Mouse (Mus musculus) adrenal gland, postnatal 36 days (tissue): ENCODE data around the gene Tmc6. TPM values are rescaled to one million over a fixed set of nuclear protein-coding genes. Genes with fewer than 3 reads are reported as not detected.
"Not testable (repeated sequence)": the region's sequence is repeated elsewhere in the genome, so short reads cannot be mapped to it uniquely, and the experiment has no call there.

Source experiments
- DNase-seq, 2 experiments: peaks; one replicate each; pipeline ENCODE4 v3.0.0; 2021; ENCODE audit warnings: mixed read lengths in 1 of 2
- total RNA-seq, 2 experiments: library from RNA; stranded (reverse); gene quantifications; 2 replicates each; pipeline ENCODE4 v1.2.3; 2021

The Tmc6 gene
- total RNA-seq, 2 experiments from 2014 or later: 25.4 to 31.3 TPM

DNA sequence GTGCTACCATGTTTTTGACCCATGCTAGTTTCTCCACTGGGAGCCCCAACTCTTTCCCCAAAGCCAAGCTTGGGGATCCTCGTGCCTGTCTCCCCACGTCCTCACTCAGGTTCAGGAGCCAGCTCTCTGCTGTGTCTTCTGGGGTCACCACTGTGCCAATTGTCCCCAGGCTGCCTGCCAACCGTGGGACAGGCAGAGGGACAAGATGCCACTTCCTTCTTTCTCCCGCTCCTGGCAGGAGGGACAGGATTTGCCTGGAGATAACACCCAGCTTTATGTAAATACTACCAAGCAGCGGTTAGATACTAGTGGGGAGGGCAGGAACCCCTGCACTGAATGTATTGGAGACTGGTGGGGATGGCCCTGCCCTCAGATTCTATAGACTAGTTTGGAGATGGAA lies 31.9 kb upstream of the Tmc6 start:
- no peak for DNase-seq

DNA sequence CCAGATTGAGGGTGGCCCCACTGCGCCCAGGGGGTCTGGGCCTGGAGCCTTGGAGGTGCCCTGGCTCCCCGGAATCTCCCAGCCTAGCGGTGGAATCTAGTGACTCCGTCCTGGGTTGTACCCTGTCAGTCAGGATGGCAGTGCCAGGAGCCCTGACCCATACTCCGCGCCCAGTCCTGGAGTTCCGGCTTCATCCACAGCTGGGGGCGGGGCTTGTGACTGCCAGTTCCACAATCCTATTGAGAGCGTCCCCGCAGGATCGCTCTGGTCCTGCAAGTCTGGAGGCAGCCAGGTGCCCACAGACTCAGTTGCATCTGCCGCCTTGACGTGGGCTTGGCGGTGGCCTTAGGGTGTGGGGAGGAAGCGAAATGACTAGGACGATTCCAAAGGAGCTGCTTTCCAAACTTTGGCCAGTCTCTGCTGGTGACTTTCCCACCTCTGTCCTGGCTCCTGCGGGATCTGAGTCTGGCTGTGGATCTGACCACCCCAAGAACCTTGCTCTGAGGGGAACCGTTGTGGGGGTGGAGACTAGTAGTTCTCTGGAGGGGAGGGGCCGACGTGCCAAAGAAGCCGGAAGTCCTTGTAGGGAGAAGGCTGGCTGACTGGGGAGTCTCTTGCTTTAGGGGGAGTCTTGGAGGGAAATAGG lies 28.5 kb upstream of the Tmc6 start:
- peak; percentile 95 to 97 for DNase-seq

DNA sequence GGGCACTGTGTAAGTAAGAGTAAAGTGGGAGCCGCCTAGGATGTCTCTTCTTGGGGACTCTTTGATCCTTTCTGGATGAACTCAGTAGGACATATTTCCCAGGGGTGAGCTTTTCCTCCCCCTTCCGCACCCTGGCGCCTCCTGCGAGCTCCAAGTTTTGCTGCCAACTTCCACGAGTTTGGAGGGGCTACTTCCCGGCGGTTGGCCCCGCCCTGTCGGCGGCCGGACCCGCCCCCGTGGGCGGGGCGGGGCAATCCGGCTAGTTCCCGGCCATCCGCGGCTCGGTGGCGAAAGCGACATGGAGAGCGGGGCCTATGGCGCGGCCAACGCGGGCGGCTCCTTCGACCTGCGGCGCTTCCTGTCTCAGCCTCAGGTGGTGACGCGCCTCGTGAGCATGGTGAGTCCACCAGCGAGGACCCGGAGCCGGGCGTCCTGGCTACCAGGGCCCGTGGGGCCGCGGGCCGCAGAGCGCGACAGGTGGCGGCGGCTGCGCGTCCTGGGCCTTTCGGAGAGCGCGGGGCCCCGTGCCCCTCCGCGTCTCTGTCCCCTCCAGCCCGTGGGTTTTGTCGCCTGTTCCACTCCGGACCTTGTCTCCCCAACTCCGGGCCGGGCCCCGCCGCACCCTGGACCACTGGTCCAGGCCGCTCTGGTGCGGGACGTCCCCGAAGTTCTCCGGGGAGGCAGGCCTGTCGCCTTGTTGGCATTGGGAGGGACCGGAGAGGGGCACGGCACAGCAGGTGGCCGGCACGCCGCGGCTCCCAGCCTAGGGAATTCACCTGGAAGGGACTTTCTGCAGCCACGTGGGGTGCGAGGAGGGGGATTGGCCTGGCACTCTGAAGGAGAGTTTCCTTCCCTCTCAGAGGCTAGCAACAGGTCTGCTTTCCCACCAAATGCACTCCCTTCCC lies 27.7 kb upstream of the Tmc6 start, which contains the start of the genes Gm20708 and Syngr2:
Gm20708 (plus strand) TSS at position 262 of the 905 bp plus-strand sequence.
Syngr2 (plus strand) TSS at position 262 of the 905 bp plus-strand sequence.
- peak; percentile 85 to 89 for DNase-seq

DNA sequence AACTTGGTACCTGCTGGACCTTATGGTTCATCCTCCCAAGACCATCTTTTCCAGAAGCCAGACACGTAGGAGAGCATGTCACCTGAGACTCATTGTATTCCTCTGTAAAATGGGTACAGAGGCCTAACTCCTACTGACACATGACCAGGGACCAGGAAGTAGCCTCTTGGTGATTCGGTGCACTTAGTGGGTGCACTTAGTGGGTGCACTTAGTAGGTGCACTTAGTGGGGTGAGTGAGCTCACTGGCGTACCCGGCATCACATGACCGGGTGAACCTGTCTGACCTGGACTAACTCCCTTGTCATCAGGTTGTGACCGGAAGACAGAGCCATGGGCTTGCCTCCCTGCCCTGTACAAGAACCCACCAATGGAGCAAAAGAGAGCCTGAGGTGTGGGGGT lies 24.8 kb upstream of the Tmc6 start:
- no peak for DNase-seq

DNA sequence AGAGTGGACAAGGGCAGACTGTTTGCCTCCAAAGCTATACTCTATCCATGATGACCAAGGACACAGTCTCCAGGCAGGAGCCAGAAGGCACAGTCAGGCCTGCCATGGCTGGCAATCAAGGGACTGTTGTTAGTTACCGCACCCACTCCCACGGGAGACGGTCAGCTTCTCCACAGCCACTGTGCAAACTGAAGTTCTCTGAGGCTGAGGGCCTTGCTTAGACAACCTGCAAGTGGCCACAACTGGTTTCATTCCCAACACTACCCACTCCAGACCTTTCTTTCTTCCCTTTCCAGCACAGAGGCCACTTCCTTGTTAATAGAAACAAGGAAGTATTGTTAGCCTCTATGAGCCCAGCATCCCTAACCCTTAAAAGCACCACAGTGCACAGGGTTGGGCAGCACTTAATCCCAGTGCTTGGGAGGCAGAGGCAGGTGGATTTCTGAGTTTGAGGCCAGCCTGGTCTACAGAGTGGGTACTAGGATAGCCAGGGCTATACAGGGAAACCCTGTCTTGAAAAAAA lies 21.2 kb upstream of the Tmc6 start:
- DNase-seq: no peak

DNA sequence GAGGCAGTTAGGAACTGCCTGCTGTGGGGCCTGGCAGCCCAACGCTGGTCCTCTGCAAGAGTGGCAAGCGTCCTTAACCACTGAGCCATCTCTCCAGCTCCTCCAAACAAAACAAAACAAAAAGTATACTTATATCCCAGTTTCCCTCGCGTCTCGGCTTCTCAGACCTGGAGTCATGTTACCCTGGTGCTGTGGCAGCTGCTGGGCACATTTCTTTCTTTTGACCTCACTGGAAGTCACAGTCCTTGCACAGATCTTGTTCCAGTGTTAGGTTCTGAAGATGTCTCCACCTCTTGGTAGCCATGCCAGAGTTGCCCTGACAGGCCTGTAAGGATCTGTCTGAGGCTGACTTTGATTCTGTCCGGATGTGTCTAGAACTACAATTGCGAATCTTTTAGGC lies 19.7 kb upstream of the Tmc6 start:
- no peak for DNase-seq

DNA sequence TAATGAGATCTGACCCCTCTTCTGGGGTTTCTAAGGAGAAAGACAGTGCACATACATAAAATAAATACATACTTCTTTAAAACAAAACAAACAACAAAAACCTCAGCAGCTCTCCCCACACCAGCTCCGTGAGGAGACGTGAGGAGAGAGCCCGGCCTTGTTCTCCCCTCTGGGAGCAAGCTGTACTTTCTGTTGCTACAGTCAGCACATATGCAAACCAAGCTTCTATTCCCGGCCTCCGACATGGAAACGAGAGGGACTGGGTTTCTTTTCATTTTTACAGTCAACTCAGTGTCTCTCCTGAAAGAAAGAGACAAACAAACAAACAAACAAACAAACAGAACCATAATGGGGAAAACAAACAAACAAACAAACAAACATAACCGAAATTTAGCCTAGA lies 18.0 kb upstream of the Tmc6 start:
- no peak for DNase-seq

DNA sequence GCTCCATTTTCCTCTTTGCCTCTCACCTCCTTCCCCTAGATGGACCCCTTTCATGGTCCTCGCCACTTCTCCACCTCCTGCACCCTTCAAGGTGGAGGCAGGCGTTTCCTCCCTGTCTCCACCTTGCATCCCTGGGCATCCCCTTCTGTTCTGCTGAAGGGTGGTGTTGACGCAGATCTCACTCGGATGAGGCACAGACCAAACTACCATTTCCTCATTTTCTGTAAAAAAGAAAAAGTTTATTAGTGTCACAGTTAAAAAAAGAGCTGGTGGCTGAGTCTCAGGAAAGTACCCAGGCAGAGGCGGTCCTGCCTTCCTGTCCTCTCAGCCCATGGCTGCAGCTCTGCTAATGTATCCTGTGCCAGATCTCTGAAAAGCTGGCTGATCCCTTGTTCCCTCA lies 17.2 kb upstream of the Tmc6 start:
- no peak for DNase-seq

DNA sequence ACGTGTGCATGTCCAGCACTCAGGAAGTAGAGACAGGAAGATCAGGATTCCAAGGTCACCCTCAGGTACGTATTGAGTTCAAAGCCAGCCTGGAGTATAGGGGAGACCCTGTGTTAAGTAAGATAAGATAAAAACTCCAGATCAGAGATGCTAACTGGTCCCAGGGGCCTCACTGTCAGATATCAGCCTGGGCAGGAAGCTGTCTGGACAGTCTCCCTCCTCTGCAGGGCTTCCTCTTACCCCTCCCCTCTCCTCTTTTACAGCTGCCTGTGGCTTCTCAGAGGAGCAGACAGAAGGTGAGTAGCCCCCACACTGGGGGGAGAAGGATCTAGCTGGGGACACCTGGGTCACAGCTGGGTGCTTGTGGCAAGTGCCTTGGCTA lies 16.2 kb upstream of the Tmc6 start:
- DNase-seq: no peak

DNA sequence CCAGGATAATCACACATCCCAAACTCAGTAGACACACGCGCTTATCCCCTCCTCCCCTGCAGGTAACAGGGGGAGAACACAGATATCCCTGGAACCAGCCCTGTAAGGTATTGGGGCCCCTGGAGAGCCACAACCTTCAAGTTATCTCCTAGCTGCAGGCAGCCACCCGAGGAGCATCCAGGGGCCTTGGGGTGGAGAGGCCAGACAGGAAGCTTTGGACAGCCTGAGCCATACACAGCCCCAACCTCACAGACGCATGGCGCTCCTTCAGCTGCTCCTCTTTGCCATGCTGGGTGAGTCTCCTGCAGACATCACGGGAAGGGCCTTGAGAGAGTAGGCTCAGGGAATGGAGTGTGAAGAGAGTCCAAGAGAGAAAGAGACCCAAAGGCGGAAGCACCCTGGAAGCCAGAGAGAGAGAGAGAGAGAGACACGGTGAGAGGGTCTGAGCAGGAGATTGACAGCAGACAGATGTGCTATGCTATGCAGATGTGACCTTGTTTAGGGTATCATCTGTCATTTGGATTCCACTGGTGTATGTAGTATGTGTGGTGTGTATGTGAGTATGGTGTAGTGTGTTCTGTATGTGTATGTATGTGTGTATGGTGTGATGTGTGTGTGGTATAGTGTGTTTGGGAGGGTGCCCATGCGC lies 15.6 kb upstream of the Tmc6 start, which contains the start of gene 6030468B19Rik:
6030468B19Rik (plus strand) TSS at position 150 of the 649 bp plus-strand sequence.
- no peak for DNase-seq

DNA sequence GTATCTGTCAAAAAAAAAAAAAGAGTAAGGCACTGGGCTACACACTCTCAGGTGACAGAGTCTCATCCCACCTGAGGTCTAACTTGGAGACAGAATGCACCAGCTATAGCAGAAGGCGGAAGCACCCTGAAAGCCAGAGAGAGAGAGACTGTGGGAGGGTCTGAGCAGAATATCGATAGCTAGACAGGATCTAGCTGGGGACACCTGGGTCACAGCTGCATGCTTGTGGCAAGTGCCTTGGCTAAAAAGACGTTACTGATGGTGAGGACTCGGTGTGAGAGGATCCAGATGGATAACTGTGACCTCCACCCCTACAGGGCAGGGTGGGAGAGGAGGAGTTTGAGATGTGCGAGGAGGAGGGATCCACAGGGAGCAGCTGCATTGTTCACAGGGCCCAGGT lies 15.0 kb upstream of the Tmc6 start:
- DNase-seq: no peak

DNA sequence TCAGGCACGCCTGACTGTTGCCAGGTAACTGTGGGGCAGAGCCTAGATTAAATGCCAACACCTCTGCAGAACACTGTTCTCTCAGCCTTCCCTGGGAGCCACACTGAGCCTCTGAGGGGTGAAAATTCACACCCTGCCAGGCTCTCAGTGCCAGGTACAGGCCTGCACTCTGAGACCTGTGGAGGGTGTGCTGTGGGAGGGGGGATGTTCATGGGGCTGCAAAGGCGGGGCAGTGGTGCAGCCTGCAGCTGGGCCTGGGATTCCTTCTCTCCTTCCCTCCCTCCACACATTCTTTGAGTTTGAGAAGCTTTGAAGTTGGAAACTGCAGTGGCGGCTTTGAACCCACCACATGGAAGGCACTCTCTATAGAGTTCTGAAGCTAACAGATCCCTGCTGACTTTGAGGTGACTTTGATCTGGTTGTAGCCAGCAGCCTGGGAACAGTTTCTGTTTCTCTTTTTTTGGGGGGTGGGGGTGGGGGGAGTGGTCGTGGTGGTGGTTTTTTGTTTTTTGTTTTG lies 12.1 kb upstream of the Tmc6 start:
- DNase-seq: no peak

DNA sequence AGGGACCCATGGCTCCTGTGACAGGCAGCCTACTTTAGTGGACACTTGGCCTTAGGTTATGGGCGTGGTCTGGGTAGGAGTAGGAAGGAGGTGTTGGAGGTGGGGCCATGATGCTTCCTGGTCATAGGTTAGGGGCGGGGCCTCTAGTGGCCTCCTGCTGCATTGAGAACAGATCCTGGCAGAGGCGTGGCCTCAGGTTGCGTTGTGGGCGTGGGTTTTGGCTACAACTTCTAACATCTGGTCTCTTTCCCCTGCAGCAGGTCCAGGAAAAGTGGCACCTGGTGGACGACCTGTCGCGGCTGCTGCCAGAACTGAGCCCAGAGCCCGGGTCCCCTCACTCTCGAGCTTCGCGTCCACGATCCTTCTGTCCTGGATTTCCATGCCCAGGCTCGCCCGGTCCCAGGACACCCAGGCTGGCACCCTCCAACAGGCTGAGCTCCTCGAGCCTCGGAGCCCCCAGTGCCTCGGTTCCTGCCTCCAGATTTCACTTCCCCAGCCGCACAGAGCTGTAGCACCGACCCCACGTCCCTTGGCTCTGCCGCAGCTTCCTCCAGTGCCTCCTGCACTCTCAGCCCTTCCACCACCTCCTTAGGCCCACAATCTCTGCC lies 10.4 kb upstream of the Tmc6 start:
- DNase-seq: peak; percentile 59 to 70

DNA sequence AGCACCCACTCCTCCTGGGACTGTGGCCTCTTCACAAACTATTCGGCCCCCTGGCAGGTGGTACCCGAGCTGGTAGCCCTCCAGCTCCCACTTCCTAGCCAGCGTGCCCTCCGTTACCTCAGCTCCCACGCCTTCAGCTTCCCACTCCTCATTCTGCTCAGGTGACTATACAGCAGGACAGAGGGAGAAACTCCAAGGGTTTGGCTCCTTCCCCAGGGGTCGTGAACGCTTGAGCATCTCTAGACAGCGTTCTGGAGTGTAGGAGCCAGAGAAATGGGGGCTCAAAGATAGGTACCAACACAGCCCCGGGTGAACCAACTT lies 9.4 kb upstream of the Tmc6 start:
- DNase-seq: no peak

DNA sequence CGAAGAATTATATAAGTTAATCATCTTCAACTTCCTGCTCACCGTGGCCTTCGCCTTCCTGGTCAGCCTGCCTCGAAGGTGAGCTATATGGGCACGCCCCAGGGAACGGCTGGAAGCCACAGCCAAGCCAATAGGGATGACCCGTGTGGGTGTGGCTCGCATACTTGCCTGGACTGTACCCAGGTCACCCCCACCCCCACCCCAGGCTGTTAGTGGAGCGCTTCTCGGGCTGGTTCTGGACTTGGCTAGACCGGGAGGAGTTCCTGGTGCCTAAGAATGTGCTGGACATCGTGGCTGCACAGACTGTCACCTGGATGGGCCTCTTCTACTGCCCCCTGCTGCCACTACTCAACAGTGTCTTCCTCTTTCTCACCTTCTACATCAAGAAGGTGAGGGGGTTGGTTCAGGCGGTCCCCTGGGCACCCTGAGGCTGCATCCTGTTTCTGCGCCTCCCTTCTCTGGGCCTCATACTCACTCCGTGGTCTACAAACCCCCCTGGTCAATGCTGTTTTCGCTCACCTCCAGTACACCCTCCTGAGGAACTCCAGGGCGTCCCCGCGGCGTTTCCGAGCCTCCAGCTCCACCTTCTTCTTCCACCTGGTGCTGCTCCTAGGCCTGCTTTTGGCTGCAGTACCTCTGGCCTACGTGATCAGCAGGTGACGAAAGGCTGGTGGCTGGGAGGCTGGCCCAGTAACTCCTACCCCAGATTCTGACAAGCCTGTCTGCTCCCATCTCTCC lies 8.9 kb upstream of the Tmc6 start:
- DNase-seq: no peak

DNA sequence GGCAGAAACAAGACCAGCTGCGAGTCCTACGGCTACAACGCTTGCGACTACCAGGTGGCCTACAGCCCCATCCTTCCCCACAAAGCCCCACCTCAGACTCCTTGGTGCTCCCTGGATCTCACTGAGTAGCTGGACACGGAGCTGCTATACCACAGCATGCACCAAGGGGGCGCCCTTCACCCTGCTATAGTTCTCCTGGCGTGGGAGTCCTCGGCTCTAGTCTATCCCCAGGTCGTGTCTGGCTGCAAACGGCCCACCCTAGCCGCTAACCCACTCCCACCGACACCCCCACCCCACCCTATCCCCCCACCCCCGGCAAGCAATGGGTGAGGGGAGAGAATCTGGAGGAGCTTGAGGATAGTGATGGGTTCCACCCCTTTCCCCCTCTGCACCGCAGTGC lies 8.3 kb upstream of the Tmc6 start:
- peak; percentile 74 to 83 for DNase-seq

DNA sequence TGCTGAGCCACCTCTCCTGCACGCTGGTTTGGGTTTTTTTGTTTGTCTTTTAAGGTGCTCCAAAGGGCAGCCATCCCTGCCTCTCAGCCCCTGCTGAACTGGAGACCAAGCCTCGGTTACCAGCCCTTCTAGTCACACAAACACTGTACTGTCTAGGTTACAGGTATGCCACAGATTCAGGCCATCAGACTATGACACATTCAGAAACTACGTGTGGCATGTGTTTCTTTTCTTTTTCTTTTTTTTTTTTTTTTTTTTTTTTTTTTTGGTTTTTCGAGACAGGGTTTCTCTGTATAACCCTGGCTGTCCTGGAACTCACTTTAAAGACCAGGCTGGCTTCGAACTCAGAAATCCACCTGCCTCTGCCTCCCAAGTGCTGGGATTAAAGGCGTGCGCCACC lies 6.5 kb upstream of the Tmc6 start:
- DNase-seq: not testable (repeated sequence)

DNA sequence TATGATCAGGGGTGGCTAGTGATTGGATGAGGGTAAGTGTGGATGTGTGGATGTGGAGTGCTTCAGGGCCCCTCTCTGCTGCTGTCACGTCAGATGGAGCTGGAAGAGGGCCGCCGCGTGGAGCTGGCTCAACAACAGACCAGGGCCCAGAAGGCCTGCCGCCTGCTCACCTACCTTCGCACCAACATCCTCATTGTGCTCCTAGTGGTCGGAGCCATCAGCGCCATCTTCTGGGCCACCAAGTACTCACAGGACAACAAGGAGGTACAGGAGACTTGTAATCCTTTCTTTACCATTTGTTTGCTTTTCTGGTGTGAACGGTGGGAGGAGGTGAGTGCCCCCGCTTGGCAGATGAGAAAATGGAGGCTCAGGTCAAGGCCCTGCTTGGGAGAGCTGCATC lies 4.3 kb upstream of the Tmc6 start:
- DNase-seq: peak; percentile 74 to 78

DNA sequence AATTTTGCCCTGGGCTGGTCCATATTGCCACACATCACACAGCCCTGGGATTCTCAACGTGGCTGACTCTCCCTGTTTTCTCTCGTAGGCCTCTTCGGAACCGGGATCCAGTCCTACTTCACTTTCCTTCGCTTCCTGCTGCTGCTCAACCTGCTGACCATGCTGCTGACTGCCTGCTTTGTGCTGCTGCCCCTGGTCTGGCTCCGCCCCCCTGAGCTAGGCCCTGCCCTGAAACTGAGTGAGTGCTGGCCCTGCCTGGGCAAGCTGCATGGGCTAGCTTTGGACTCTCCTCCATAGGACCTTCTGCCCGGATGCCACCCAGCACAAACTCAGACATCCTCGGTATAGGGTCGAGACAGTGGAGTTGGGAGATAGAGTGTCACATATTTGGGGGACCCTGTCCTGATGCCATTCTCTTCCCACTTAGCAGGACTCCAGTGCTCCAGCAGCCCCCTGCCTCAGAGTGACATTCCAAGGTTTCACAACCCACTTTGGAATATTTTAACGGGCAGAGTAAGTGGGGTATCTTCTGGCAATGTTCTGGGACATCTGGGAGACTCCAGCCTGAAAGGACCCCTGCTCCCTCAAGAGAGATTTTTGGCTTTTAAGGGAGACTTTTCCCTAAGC lies 1.8 kb upstream of the Tmc6 start:
- peak; percentile 31 to 55 for DNase-seq

DNA sequence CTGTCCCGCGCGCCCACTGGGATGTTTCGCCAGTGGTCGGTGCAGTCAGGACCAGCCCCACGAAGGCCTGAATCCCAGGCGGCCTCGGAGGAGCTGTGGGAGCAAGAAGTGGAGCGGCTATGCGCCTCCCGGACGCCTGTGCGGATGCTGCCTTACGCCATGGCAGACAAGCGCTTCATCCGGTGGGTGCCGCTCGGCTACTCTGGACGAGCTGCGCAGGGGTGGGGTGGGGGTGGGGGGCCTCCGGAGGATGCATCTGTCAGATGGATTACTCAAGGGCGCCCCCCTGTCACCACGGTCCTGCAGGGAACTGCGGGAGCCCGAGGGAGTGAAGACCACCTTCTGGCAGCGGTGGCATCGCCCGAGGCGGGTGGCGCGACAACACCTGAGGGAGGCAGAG lies 1.1 kb upstream of the Tmc6 start:
- peak; percentile 48 to 75 for DNase-seq

DNA sequence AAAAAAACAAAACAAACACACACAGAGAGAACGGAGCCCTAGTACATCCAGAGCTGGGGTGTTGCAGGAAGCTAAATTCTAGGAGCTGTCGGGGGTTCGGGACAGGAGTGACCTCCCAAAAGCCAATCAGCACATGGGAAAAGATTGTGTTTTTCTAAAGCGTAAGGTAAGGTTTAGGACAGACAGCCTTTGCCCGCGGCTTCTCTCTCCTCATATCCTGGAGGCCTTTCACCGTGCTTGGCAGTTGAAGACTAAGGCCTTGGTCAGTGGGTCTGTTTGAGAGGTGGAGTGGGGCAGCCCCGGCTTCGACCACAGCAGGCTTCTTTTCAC lies 672 bp upstream of the Tmc6 start:
- DNase-seq: no peak
